Mouse (Mus musculus) limb, embryonic 14.5 days (tissue): ENCODE data around the gene Adamts16. TPM values are rescaled to one million over a fixed set of nuclear protein-coding genes. Genes with fewer than 3 reads are reported as not detected.

Experiments
- ATAC-seq: fragments of 200-750 bp; cut with Nextera tagmentation; 2 replicates; pipeline ENCODE4 v1.8.0; 2017; ENCODE audit warnings: low read depth, moderate number of reproducible peaks, moderate TSS enrichment; ENCODE audit not compliant: low FRiP score
- DNase-seq: peaks from one replicate; pipeline ENCODE4 v3.0.0-alpha.2; 2015; ENCODE audit warnings: low spot score
- H3K27ac ChIP-seq: fragments of 300-500 bp; sonication (generic); replicated peaks from 2 replicates; pipeline ENCODE4 v1.5.1; 2014; ENCODE audit warnings: low read depth, mild to moderate bottlenecking, low read length, moderate library complexity, mixed read lengths
- H3K27me3 ChIP-seq: fragments of 300-500 bp; sonication (generic); 2 replicates; pipeline ENCODE4 v1.6.1; 2014; ENCODE audit warnings: low read length, mixed read lengths; ENCODE audit not compliant: control insufficient read depth, insufficient read depth
- H3K36me3 ChIP-seq: fragments of 300-500 bp; sonication (generic); 2 replicates; pipeline ENCODE4 v1.6.1; 2014; ENCODE audit warnings: mild to moderate bottlenecking, low read length, moderate library complexity, mixed read lengths; ENCODE audit not compliant: control insufficient read depth, insufficient read depth
- H3K4me1 ChIP-seq: fragments of 300-500 bp; sonication (generic); 2 replicates; pipeline ENCODE4 v1.6.1; 2014; ENCODE audit warnings: antibody characterized with exemption, low read length, mixed read lengths; ENCODE audit not compliant: control insufficient read depth, insufficient read depth
- H3K4me2 ChIP-seq: fragments of 300-500 bp; sonication (generic); replicated peaks from 2 replicates; pipeline ENCODE4 v1.6.1; 2014; ENCODE audit warnings: low read depth, mild to moderate bottlenecking, low read length, moderate library complexity; ENCODE audit not compliant: severe bottlenecking
- H3K4me3 ChIP-seq: fragments of 300-500 bp; sonication (generic); replicated peaks from 2 replicates; pipeline ENCODE4 v1.5.1; 2014; ENCODE audit warnings: low read length
- H3K9ac ChIP-seq: fragments of 300-500 bp; sonication (generic); 2 replicates; pipeline ENCODE4 v1.6.1; 2014; ENCODE audit warnings: mild to moderate bottlenecking, low read depth, low read length, moderate library complexity; ENCODE audit not compliant: severe bottlenecking
- H3K9me3 ChIP-seq: fragments of 300-500 bp; sonication (generic); 2 replicates; pipeline ENCODE4 v1.6.1; 2016; ENCODE audit warnings: low read length; ENCODE audit not compliant: control insufficient read depth
- POLR2A ChIP-seq: fragments of 200-500 bp; IDR thresholded peaks from 2 replicates; pipeline ENCODE4 v1.8.0; 2012; ENCODE audit warnings: inconsistent platforms, mild to moderate bottlenecking, moderate library complexity, borderline replicate concordance; ENCODE audit not compliant: insufficient read depth, insufficient read length; ENCODE audit errors: extremely low read depth
- WGBS: fragments of 180-500 bp; shearing (Covaris S2); extraction: QIAGEN DNeasy Blood & Tissue Kit; methylation state at CpG from one replicate; pipeline ENCODE4 v1.1.7; 2014; 5-methylcytosine and 5-hydroxymethylcytosine counted together
- polyA plus RNA-seq, 2 experiments: library from polyadenylated mRNA; depleted of rRNA in 1 of 2; stranded (reverse) in 1 of 2; unstranded in 1 of 2; fragments of >200 nt; fragmentation: Nextera tagmentation in 1 of 2; extraction: Ambion mirVana in 1 of 2; gene quantifications; 2 replicates each; pipeline versions ENCODE4 v1.2.1 to v1.2.3; 2012 to 2014

The Adamts16 gene
- polyA plus RNA-seq, 2 experiments: 1.8 to 4.7 TPM

GRCm38 (mm10) chr13:70726249-70726648, 115.4 kb downstream of the Adamts16 start:
- H3K9ac ChIP-seq: no peak overlapping the region
- 86% methylated on average over 3 of the region's 3 CpGs for WGBS
- no peak for TF ChIP-seq POLR2A
- no peaks in the 10 kb centered on the region for H3K9me3 ChIP-seq
- DNase-seq: no peak
- no peak overlapping the region for H3K4me2 ChIP-seq
- H3K36me3 ChIP-seq: no peaks in the 10 kb centered on the region
- H3K4me3 ChIP-seq: no peak overlapping the region
- H3K4me1 ChIP-seq: peaks cover 4% of the 10 kb centered on the region; the same call in 1 of the 2 replicates
- H3K27ac ChIP-seq: no peak overlapping the region
- H3K27me3 ChIP-seq: no peaks in the 10 kb centered on the region
- ATAC-seq: no peak

- H3K9me3 ChIP-seq: no peaks in the 10 kb centered on the region
- no peaks in the 10 kb centered on the region for H3K27me3 ChIP-seq
- no peak overlapping the region for H3K4me3 ChIP-seq
- WGBS: 61% methylated on average over 3 of the region's 3 CpGs
- no peak overlapping the region for H3K27ac ChIP-seq
- H3K4me1 ChIP-seq: no peaks in the 10 kb centered on the region
- no peak overlapping the region for H3K4me2 ChIP-seq
- no peak for DNase-seq
- H3K36me3 ChIP-seq: no peaks in the 10 kb centered on the region
- no peak for TF ChIP-seq POLR2A
- ATAC-seq: no peak
- no peak overlapping the region for H3K9ac ChIP-seq
Observed at GRCm38 (mm10) chr13:70724635-70725034, 117.0 kb downstream of the Adamts16 start.

GRCm38 (mm10) chr13:70724108-70724622, 117.4 kb downstream of the Adamts16 start:
- TF ChIP-seq POLR2A: no peak
- WGBS: 70% methylated on average over 2 of the region's 2 CpGs
- ATAC-seq: no peak
- Histone ChIP-seq H3K27ac (no peak overlapping the region), H3K9ac (no peak overlapping the region), H3K27me3 (no peaks in the 10 kb centered on the region), H3K9me3 (no peaks in the 10 kb centered on the region), H3K4me3 (no peak overlapping the region), H3K36me3 (no peaks in the 10 kb centered on the region), H3K4me1 (no peaks in the 10 kb centered on the region), H3K4me2 (no peak overlapping the region)
- DNase-seq: no peak

GRCm38 (mm10) chr13:70719994-70720393, 121.6 kb downstream of the Adamts16 start:
- 65% methylated on average over 1 of the region's 1 CpGs for WGBS
- Histone ChIP-seq H3K4me3 (no peak overlapping the region), H3K9me3 (no peaks in the 10 kb centered on the region), H3K4me1 (no peaks in the 10 kb centered on the region), H3K4me2 (no peak overlapping the region), H3K27me3 (no peaks in the 10 kb centered on the region), H3K27ac (no peak overlapping the region), H3K9ac (no peak overlapping the region), H3K36me3 (no peaks in the 10 kb centered on the region)
- ATAC-seq (no peak), DNase-seq (no peak)
- TF ChIP-seq POLR2A: no peak

GRCm38 (mm10) chr13:70718814-70719213, 122.8 kb downstream of the Adamts16 start:
- H3K4me2 ChIP-seq: no peak overlapping the region
- DNase-seq (no peak), ATAC-seq (no peak)
- WGBS: 71% methylated on average over 2 of the region's 2 CpGs
- TF ChIP-seq POLR2A: no peak
- H3K4me1 ChIP-seq: no peaks in the 10 kb centered on the region
- H3K36me3 ChIP-seq: no peaks in the 10 kb centered on the region
- H3K27me3 ChIP-seq: no peaks in the 10 kb centered on the region
- no peaks in the 10 kb centered on the region for H3K9me3 ChIP-seq
- H3K9ac ChIP-seq: no peak overlapping the region
- no peak overlapping the region for H3K27ac ChIP-seq
- no peak overlapping the region for H3K4me3 ChIP-seq

GRCm38 (mm10) chr13:70716022-70716421, 125.6 kb downstream of the Adamts16 start:
- TF ChIP-seq POLR2A: no peak
- no peaks in the 10 kb centered on the region for H3K27me3 ChIP-seq
- no peaks in the 10 kb centered on the region for H3K9me3 ChIP-seq
- no peak overlapping the region for H3K27ac ChIP-seq
- DNase-seq (no peak), ATAC-seq (no peak)
- no peak overlapping the region for H3K9ac ChIP-seq
- H3K4me1 ChIP-seq: no peaks in the 10 kb centered on the region
- WGBS: 73% methylated on average over 5 of the region's 5 CpGs
- no peak overlapping the region for H3K4me3 ChIP-seq
- H3K4me2 ChIP-seq: no peak overlapping the region
- no peaks in the 10 kb centered on the region for H3K36me3 ChIP-seq
